Comparison of ENCODE assay signal across 36 mouse cellular contexts in genomic region chr6:115932391-115932790, GRCm38 (mm10). TPM values are rescaled to one million over a fixed set of nuclear protein-coding genes. Genes with fewer than 3 reads are reported as not detected.
DNase-seq lines count a peak whose midpoint lies in the region; ATAC-seq and TF ChIP-seq lines count a peak whose summit lies in the region.
"Had no signal": no experiment of that assay in that cellular context is flagged by ENCODE, and none has a peak within 500 bp of the region (broad histone marks: within the 10 kb centered on the region; RNA-seq: fewer than 3 reads in every experiment).

No protein-coding gene starts in this region.

- H3K36me3 ChIP-seq in heart, embryonic 10.5 days = no peaks in the 10 kb centered on the region
- no peaks in the 10 kb centered on the region for H3K36me3 ChIP-seq in E14TG2a.4 (ENCODE audit: insufficient read depth, low read length)
- no peaks in the 10 kb centered on the region for H3K36me3 ChIP-seq in kidney, embryonic 15.5 days
- no peaks in the 10 kb centered on the region for H3K36me3 ChIP-seq in hindbrain, embryonic 16.5 days (ENCODE audit: control insufficient read depth, insufficient read depth, low read length)
- H3K36me3 ChIP-seq: embryonic facial prominence, embryonic 12.5 days; embryonic facial prominence, embryonic 15.5 days; heart, embryonic 13.5 days had no signal

- H3K27me3 ChIP-seq in heart, embryonic 10.5 days (ENCODE audit: insufficient read depth, poor library complexity, severe bottlenecking) = peaks cover 4% of the 10 kb centered on the region; the same call in 1 of the 2 replicates
- H3K27me3 ChIP-seq in E14TG2a.4 (ENCODE audit: insufficient read depth, low read length) = peaks cover 29% of the 10 kb centered on the region
- H3K27me3 ChIP-seq in kidney, embryonic 15.5 days = no peaks in the 10 kb centered on the region
- no peaks in the 10 kb centered on the region for H3K27me3 ChIP-seq in hindbrain, embryonic 16.5 days (replicated peaks; ENCODE audit: control insufficient read depth, insufficient read depth, low read length)
- H3K27me3 ChIP-seq: CH12.LX; embryonic facial prominence, embryonic 12.5 days; embryonic facial prominence, embryonic 15.5 days; heart, embryonic 13.5 days had no signal

- H3K27ac ChIP-seq in heart, embryonic 10.5 days = 0 out of 2 replicates have a peak overlapping the region, but pooled peaks have one; percentile 47
- H3K27ac ChIP-seq in kidney, embryonic 15.5 days = no peak overlapping the region
- no peak overlapping the region for H3K27ac ChIP-seq in hindbrain, embryonic 16.5 days (ENCODE audit: low read depth, low read length)
- H3K27ac ChIP-seq: embryonic facial prominence, embryonic 12.5 days; embryonic facial prominence, embryonic 15.5 days; gastrocnemius, adult 2 months; heart, embryonic 13.5 days; hindbrain, embryonic 14.5 days had no signal

- no peak overlapping the region for H3K9ac ChIP-seq in kidney, embryonic 15.5 days
- no peak overlapping the region for H3K9ac ChIP-seq in hindbrain, embryonic 16.5 days (ENCODE audit: low read depth, low read length)
- H3K9ac ChIP-seq: embryonic facial prominence, embryonic 12.5 days; embryonic facial prominence, embryonic 15.5 days; forebrain, postnatal 0 days; heart, embryonic 13.5 days; hindbrain, embryonic 14.5 days had no signal

- 82% methylated on average over 3 of the region's 3 CpGs for WGBS in heart, embryonic 10.5 days
- 83% methylated on average over 3 of the region's 3 CpGs for WGBS in kidney, embryonic 15.5 days
- WGBS in hindbrain, embryonic 16.5 days = 93% methylated on average over 3 of the region's 3 CpGs

- H3K4me1 ChIP-seq in heart, embryonic 10.5 days = peaks cover 61% of the 10 kb centered on the region
- H3K4me1 ChIP-seq in E14TG2a.4 (replicated peaks; ENCODE audit: low read depth, low read length) = 0 out of 2 replicates have a peak, but pooled peaks cover 5% of the 10 kb centered on the region
- peaks cover 13% of the 10 kb centered on the region; the same call in 1 of the 2 replicates for H3K4me1 ChIP-seq in kidney, embryonic 15.5 days
- peaks cover 3% of the 10 kb centered on the region; the same call in 1 of the 2 replicates for H3K4me1 ChIP-seq in hindbrain, embryonic 16.5 days (ENCODE audit: control insufficient read depth, insufficient read depth, low read depth, low read length)
- H3K4me1 ChIP-seq: embryonic facial prominence, embryonic 12.5 days; embryonic facial prominence, embryonic 15.5 days had no signal

- H3K4me2 ChIP-seq in kidney, embryonic 15.5 days = no peak overlapping the region
- H3K4me2 ChIP-seq in hindbrain, embryonic 16.5 days (ENCODE audit: low read length) = no peak overlapping the region
- H3K4me2 ChIP-seq: embryonic facial prominence, embryonic 12.5 days; embryonic facial prominence, embryonic 15.5 days; heart, embryonic 13.5 days; hindbrain, embryonic 14.5 days had no signal

- no peaks in the 10 kb centered on the region for H3K9me3 ChIP-seq in heart, embryonic 10.5 days
- no peaks in the 10 kb centered on the region for H3K9me3 ChIP-seq in E14TG2a.4 (ENCODE audit: low read length)
- no peaks in the 10 kb centered on the region for H3K9me3 ChIP-seq in kidney, embryonic 15.5 days (replicated peaks)
- H3K9me3 ChIP-seq in hindbrain, embryonic 16.5 days (ENCODE audit: control insufficient read depth, low read length) = no peaks in the 10 kb centered on the region
- H3K9me3 ChIP-seq: embryonic facial prominence, embryonic 12.5 days; embryonic facial prominence, embryonic 15.5 days; heart, embryonic 13.5 days had no signal

- no peak for DNase-seq in heart, embryonic 10.5 days (ENCODE audit: low spot score)
- DNase-seq in heart, adult 8-10 months (ENCODE audit: low spot score) = no peak
- DNase-seq in adrenal gland, adult 2 months = peak; percentile 89
- DNase-seq in adrenal gland, postnatal 14 days = peak; percentile 77
- DNase-seq in thymus, postnatal 36 days = no peak
- DNase-seq: B cell, adult 2 months; cerebellum, adult 11 months; cerebellum, adult 2 months; cerebellum, adult 9-11 months; cerebellum, postnatal 25 days; forebrain, postnatal 0 days; gastrocnemius, adult 2 months; gastrocnemius, postnatal 14 days; heart, adult 11 months; heart, postnatal 14 days; heart, postnatal 4 days had no signal

- ATAC-seq in kidney, embryonic 15.5 days (replicated peaks; ENCODE audit: low FRiP score) = no peak
- no peak for ATAC-seq in hindbrain, embryonic 16.5 days
- ATAC-seq: activated CD4-positive, CD25-positive, alpha-beta regulatory T cell, adult 4 months; forebrain, embryonic 14.5 days; forebrain, postnatal 0 days; intestine, postnatal 0 days had no signal

- no peak overlapping the region for H3K4me3 ChIP-seq in heart, embryonic 10.5 days
- 0 out of 2 replicates have a peak overlapping the region, but pooled peaks have one; percentile 41 for H3K4me3 ChIP-seq in E14TG2a.4 (replicated peaks; ENCODE audit: low read length)
- H3K4me3 ChIP-seq in kidney, embryonic 15.5 days (replicated peaks) = no peak overlapping the region
- no peak overlapping the region for H3K4me3 ChIP-seq in hindbrain, embryonic 16.5 days (ENCODE audit: low read length)
- H3K4me3 ChIP-seq: embryonic facial prominence, embryonic 12.5 days; embryonic facial prominence, embryonic 15.5 days; gastrocnemius, adult 2 months; heart, embryonic 13.5 days had no signal

- no peak for TF ChIP-seq CTCF in E14TG2a.4 (conservative IDR thresholded peaks at IDR 0.05; ENCODE audit: low read length)

RNA-seq across cellular contexts. Expression of gene Rho, which starts 0.8 kb away (rescaled TPM):
- 0.28 TPM in 1 of 2 replicates, not detected in the other for polyA plus RNA-seq in heart, embryonic 10.5 days (2016; fragmentation: Nextera tagmentation; extraction: Ambion mirVana)
- total RNA-seq in heart, adult 8-10 months (2022) = not detected
- under 1 TPM; 0.52 to 0.95 TPM for total RNA-seq in adrenal gland, adult 2 months (2021)
- polyA plus RNA-seq in adrenal gland, adult 2 months (2012; rRNA removed) = 2.2 and 3.4 TPM in 2 replicates
- total RNA-seq in adrenal gland, postnatal 14 days (2021) = 0.56 and 0.74 TPM in 2 replicates
- polyA plus RNA-seq in kidney, embryonic 15.5 days (2015; fragmentation: Nextera tagmentation; extraction: Ambion mirVana) = 0.10 and 0.14 TPM in 2 replicates
- polyA plus RNA-seq in hindbrain, embryonic 16.5 days (2015; fragmentation: Nextera tagmentation; extraction: Ambion mirVana) = 0.35 and 0.50 TPM in 2 replicates
- total RNA-seq: common myeloid progenitor, adult 5-6 weeks; MEL had no signal
- polyA plus RNA-seq: activated CD4-positive, CD25-positive, alpha-beta regulatory T cell, adult 4 months; forebrain, postnatal 0 days; heart, embryonic 13.5 days; heart, embryonic 16.5 days; intestine, embryonic 14.5 days had no signal

RNA-seq across cellular contexts. Expression of gene H1foo, which starts 12.3 kb away (rescaled TPM):
- polyA plus RNA-seq in heart, embryonic 10.5 days (2016; fragmentation: Nextera tagmentation; extraction: Ambion mirVana) = not detected in 2 replicates
- not detected for total RNA-seq in heart, adult 8-10 months (2022)
- total RNA-seq in adrenal gland, adult 2 months (2021) = not detected
- not detected in 2 replicates for polyA plus RNA-seq in adrenal gland, adult 2 months (2012; rRNA removed)
- total RNA-seq in adrenal gland, postnatal 14 days (2021) = not detected in 2 replicates
- polyA plus RNA-seq in kidney, embryonic 15.5 days (2015; fragmentation: Nextera tagmentation; extraction: Ambion mirVana) = not detected in 2 replicates
- polyA plus RNA-seq in hindbrain, embryonic 16.5 days (2015; fragmentation: Nextera tagmentation; extraction: Ambion mirVana) = not detected in 2 replicates
- total RNA-seq: adrenal gland, adult 18-20 months; common myeloid progenitor, adult 5-6 weeks; forebrain, postnatal 0 days; gastrocnemius, adult 2 months; gastrocnemius, postnatal 14 days; gastrocnemius, postnatal 4 days; heart, postnatal 14 days; heart, postnatal 4 days; MEL had no signal
- polyA plus RNA-seq: cerebellum, adult 2 months; embryonic facial prominence, embryonic 12.5 days; embryonic facial prominence, embryonic 15.5 days; forebrain, embryonic 11.5 days; forebrain, embryonic 14.5 days; forebrain, postnatal 0 days; frontal cortex, adult 2 months; heart, embryonic 13.5 days; heart, embryonic 16.5 days; hindbrain, embryonic 11.5 days; hindbrain, embryonic 14.5 days; intestine, embryonic 14.5 days; intestine, postnatal 0 days had no signal

Comparison
In these comparisons a context has a peak if more than half of its experiments do, and no peak if none do; other contexts are left out.
1. DNase-seq: peak in adrenal gland, adult 2 months (single experiment) and adrenal gland, postnatal 14 days (single experiment); none in heart, embryonic 10.5 days (single experiment), heart, adult 8-10 months (single experiment) and thymus, postnatal 36 days (0 of 2).